Mouse (Mus musculus): ENCODE data around the gene Lce1f.

DNA sequence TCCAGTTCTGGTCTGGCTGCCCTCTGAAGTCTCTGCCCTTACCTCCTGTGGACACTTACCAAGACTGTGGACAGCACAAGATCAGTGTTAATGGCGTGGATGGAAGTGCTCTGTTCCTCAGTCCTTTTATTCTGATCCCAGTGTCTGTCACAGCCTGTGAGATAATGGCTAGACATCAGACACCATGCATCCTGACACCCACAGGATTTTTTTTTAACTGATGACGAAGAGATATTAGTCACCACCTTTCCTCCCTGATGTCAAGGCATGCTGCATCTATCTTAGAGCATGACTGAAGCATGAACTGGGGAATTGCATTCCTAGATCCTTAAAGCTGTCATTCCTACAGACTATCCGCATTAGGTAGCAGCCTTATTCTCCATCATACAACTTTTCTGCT, at the start of gene Lce1f:
- no peak for TF ChIP-seq EP300 (IDR thresholded peaks at IDR 0.05; ENCODE audit: insufficient read depth, low read depth, low read length)
- no peak for TF ChIP-seq CTCF (IDR thresholded peaks at IDR 0.05)
